Mouse (Mus musculus): ENCODE data around the gene Lrig3. TPM values are rescaled to one million over a fixed set of nuclear protein-coding genes. Genes with fewer than 3 reads are reported as not detected.
A peak's percentile ranks its signal among the peaks of the same experiment; 100 is the strongest.

Lrig3 gene
- total RNA-seq, 2 experiments from 2014 or later = 4.0 to 5.6 TPM

DNA sequence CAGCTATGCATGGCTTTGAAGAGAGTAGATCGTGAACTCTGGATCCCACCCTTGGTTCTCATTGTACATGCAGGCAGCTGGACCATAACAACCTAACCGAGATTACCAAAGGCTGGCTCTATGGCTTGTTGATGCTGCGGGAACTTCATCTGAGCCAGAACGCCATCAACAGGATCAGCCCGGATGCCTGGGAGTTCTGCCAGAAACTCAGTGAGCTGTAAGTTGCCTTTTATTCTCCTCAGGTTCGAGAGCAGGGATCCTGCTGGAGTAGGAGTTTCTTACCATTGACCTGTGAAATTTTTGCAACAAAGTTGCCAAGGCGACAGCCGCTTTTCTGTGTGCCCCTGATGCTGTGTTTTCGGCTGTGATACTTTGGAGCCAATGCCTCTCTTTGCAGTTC, 31.0 kb downstream of the Lrig3 start:
- DNase-seq (ENCODE audit: low spot score in 2 of 2) = peak in 1 of 2 experiments; percentile 36

DNA sequence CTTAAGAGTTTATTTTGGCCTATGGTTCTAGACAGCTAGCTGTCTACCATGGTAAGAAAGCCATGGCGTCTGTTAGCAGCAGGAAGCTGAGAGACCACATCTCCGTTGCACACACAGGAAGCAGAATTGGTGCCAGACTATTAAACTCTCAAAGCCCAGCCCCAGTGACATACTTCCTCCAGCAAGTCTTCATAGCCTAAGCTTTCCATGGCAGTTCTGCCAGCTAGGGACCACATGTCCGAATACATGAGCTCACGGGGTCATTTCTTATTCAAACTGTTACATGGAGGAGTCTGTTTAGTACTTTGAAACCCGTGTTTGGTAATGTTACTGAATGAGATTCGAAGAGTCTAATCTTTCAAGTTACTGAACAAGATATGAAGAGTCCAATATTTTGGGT, 33.6 kb downstream of the Lrig3 start:
- DNase-seq (ENCODE audit: low spot score in 2 of 2) = no peak

DNA sequence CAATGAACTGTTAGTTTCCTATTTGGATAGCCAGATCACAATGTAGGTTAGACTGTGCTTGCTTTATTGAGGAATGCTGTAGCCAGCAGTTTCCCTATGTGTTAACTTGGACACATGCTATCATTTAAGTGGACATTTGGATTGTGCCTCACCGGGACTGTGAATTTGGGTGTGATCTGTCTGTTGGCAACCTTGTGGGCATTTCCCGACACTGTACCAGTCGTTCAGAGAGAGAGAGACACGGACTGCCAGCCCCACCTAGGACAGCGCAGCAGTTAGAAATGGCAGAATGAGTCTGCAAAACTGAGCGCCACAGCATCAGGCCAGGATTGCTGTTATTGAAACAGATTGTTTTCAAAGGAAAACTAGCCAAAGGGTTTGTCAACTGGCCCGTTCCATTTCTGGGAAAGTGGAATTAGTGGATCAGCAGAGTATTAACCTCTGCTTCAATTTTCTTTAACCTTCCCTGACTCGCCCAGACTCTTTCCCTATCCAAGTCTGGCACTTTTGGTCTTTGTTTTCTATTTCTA, 35.0 kb downstream of the Lrig3 start:
- DNase-seq (ENCODE audit: low spot score in 2 of 2) = no peak

DNA sequence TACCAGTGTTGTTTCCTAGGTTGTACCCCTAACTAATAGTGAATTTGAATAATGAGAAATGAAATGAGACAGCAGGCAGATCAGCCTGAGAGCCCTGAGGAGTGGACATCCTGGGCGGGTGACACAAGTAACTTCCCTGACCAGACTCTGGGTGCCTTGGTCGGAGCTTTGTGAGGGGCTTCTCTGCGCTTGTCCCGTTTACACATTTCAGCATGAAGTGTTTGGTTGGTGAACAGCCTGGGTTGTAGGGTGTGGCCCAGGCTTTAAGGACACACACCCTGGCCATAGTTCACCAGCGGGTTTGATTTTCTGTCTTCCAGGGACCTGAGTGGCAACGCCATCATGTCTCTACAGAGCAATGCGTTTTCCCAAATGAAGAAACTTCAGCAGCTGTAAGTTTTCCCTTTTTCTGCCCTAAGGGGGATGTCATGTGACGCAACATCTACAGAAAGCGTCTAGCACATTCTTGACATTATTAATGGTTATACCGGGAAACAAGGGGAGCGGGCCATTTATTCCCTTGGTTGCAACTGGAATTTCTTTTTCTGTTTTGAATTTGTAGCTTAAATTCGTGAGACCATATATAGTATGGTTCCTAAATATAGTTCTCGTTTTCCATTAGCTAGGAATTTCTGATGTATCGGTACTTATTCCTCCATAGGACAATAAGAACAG, 36.2 kb downstream of the Lrig3 start:
- DNase-seq (ENCODE audit: low spot score in 2 of 2) = no peak

DNA sequence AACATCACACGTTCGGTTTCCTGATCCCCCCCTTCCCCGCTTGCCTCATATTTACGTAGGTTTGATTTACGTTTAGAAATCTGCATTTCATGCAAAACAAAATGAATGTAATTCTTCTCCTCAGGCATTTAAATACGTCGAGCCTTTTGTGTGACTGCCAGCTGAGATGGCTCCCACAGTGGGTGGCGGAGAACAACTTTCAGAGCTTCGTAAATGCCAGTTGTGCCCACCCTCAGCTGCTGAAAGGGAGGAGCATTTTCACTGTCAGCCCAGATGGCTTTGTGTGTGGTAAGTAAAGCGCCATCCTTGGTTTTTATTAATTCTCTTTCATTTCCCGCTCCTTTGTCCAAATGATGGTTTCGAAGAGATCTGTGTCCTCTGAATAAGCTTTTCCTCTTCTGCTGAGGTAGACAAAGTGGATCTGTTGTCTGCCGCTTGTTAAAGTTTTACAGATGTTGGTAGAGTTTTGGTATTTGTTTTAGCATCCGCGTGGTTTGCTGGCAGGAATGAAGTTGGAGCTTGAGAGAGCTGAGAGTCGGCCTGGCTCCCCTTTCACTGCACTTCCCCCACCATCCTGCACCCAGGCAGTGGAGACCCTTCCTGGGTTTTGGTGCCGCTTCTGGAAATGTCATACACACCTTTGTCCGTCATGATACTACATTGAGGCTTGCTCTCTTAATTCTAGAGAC, 37.0 kb downstream of the Lrig3 start:
- DNase-seq (ENCODE audit: low spot score in 2 of 2) = peak; percentile 46 to 60

DNA sequence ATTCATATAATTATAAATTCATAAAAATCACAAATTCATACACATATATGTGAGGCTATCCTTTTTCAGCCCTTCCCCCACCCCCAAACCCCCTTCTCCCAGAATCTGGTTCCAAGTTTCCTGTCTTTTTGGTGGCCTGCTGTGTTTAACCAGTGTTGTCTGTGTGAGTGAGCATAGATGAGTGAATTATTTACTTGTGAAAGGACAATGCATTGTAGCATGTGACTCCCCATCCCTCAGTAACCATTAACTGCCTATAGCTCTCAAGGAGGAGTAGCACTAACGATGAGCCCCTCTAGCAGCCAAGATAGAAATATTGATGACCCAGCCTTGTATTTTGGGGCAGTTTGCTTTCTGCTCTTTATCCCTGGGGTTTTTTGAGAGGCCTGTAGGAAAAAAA, 37.9 kb downstream of the Lrig3 start:
- no peak for DNase-seq (ENCODE audit: low spot score in 2 of 2)

DNA sequence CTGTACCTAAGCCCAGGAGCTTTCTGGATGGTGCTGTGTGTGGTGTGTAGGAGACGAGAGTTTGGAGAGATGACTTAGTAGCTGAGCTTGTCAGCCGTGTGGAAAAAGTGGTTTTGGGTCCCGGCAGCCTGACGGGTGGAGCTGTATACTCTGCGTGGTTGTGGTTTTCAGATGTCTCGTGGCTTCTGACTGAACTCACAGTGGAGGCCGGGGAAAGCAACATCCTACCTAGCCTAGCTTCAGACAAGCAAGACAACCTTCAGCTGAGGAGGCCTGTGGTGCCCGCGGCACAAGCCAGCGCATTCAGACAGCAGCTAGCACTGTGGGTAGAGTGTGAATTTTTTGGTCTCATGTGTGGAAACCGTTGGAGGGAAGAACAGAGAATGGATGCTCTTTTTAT, 47.7 kb downstream of the Lrig3 start:
- DNase-seq (ENCODE audit: low spot score in 2 of 2) = no peak

DNA sequence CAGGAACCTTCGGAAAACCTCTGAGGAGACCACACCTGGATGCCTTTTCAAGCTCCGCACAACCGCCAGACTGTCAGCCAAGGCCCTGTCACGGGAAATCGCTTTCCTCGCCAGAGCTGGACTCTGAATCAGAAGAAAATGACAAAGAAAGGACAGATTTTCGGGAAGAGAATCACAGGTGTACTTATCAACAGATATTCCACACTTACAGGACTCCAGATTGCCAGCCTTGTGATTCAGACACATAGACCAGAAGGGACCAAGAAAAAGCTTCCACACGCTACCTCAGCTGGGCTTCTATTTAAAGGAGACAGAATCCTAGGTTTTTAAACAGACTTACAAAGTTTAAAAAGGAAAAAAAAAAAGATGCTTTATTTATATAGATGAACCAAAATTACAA, 48.7 kb downstream of the Lrig3 start:
- no peak for DNase-seq (ENCODE audit: low spot score in 2 of 2)

DNA sequence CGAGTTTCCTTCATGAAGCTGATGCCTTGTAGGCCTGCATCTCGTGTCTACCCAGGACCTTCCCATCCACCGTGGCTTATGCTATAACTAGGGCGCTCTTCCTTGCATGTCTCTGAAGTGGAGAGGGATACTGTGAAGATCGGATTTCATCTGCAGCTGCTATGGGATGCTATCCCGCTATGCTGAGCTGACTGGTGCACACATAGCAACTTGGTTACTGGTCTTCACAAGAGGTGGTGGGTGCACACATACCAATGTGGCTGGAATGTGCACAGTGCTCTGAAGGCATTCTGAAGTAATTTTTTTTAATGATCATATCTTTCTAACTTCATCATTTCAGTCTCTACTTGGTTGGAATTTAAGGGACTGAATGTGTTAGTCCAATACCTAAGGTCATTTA, 49.7 kb downstream of the Lrig3 start:
- DNase-seq (ENCODE audit: low spot score in 2 of 2) = no peak

DNA sequence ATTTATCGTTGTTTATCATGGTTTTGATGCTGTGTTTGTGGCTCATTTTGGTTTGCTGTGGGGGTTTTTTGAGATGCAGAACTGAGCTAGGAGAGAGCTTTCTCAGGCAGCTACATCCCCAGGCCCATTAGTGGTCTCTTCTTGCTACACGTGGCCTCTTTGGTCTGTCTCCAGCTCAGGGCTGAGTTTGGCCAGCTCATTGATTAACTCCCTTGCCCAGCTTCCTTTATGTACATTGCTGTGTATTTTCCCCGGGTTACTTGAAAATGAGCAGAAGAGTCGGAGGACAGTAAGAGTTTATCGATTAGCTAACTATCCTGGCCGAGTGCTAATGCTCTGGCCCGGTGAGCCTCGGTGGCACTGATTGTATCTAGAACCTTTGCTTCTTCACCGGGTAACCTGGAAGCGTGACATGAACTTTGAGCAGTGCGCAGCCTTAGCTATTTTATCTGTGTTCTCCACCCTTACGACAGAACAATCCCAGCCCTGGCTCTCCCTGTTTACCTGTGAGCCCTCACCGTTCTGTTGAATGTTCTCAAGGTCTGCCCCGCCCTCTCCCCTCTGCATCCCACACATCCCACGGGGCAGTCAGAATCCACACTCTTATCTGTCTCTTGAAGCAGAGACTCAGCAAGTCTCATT, 53.5 kb downstream of the Lrig3 start:
- no peak for DNase-seq (ENCODE audit: low spot score in 2 of 2)

DNA sequence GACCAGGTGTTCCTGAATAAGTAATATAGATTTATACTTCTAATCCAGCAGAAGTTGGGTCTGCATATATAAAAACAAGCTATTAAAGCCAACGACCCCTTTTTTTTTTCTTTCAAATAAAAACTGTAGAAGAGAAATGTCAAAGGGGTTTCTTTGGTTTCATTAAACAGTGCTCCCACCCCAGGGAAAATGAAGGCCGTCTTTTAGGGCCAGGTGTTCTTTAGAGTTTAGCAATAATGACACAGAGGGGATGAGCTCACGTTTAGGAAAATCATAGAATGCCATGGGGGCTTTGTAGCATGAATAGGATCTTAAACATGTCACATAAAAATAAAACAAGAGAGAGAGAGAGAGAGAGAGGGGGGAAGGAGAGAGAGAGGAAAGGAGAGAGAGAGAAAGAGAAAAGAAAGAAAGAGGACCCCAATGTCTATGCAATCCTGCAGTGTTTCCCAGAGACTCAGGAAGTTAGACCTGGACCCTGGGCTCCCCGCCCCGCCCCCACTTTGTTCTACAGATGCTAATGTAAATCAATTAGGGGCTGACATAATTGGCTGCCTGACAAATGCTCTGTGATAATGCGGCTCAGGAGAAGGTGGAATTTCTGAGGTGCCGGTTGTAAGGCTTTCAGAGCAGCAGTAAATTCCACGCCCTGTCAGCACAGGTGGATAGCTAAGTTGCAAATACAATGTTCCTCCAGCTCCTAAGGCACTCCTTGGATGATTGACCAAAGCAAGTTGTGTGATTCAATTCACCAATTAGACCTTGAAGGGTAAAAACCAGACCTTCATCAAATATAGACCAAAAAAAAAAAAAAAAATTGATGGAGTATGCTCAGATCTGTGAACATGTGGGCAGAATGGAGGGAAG, 62.8 kb downstream of the Lrig3 start:
- DNase-seq (ENCODE audit: low spot score in 2 of 2) = no peak

DNA sequence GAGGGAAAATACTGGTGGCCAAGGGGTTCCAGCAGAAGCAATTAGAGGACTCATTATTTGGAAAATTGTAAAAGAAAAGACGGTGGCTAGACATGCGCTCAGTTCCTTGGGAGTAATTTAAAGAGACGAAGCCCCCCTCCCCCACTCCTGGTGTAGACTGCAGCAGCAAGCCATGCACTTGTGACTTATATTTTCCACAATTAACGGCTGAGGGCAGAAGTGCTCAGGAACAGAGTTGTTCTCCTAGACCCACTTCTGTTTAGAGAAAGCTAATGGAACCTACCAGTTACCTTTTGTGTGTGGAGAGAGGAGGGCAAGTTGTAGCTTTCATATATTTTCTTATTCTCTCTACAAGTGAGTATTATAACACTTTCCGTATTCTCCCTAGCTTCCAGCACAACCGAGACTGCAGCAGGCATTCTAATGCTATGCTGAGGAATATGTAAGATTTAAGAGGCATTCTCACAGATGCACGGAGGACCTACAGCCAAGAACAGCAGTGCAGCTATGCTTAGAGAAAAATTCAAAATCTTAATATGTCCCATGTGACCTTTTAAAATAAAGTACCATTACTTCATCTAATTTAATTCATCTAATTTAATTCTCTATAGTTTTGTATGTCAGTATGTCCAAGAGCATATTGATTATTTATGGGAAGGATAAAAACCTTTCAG, 63.6 kb downstream of the Lrig3 start:
- no peak for DNase-seq (ENCODE audit: low spot score in 2 of 2)

DNA sequence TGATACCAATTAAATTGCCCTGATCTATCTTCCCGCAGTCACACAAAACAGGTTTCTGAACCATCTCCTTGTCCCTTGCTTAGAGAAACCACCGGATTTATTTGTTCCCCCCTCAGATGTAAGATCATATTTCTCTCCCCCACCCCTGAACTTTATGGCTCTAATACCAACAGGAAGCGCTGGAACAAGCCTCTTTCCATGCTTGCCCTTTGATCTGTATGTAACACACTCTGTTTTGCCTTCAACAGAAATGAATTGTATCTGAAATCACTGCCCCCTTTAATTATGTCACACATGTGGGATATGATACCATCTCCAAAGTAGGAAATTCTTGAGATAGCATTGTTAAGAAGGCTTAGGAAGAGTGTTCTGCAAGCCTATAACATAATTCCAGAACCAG, 90.9 kb downstream of the Lrig3 start:
- DNase-seq (ENCODE audit: low spot score in 2 of 2) = no peak

DNA sequence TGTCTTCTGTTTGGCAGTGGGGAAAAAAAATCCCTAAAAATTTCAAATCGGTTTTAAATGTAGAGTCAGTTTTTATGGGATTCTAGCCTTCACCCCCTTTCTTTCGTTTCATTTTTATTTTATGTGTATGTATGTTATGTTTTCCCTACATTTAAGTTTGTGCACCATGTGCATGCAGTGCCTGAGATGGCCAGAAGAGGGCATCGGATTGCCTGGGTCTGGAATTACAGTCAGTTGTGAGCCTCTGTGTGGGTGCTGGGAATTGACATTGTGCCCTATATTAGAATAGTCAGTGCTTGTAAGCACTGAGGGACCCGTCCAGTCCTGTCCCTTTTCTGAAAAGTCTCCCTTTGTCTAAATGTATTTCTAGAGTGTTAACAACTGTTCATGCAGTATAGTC, 96.8 kb downstream of the Lrig3 start:
- DNase-seq (ENCODE audit: low spot score in 2 of 2) = no peak

Small RNAs within 50 kb of the gene (microRNA-seq; reads per million reads assigned to microRNA genes)
- gene Gm22183 = 0 reads per million in 2 experiments
